Mouse (Mus musculus): ENCODE measurements at regions not wholly inside any gene's neighbourhood (a gene's known extent, or its start where the extent isn't known, plus 50 kb on each side); places are given as distances from the start of the nearest gene placed in this dataset.

DNA sequence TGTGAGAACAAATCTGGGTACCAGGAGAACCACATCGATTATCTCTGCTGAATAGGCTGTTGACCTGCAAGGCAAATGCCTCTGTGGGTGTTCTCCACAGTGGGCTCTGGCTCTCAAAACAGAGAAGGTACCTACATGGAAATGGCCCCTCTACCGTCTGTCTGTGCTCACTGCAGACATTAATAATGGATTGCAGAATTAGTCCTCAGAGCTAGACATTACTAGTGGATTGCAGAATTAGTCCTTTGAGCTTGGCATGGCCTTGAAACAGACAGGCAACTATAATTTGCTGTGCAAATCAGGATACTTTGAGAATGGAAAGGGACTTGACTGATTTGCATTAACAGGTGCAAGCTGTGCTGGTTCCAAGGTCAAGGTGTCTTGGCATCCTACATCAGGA, 77.3 kb upstream of the Gm26897 start:
- H3K9me3 ChIP-seq (ENCODE audit: control insufficient read depth, low read length) = no peaks in the 10 kb centered on the region
- H3K27me3 ChIP-seq (ENCODE audit: control insufficient read depth, insufficient read depth, low read length) = no peaks in the 10 kb centered on the region
- 69% methylated on average over 2 of the region's 2 CpGs for WGBS
- DNase-seq (ENCODE audit: low spot score) = no peak
- no peaks in the 10 kb centered on the region for H3K36me3 ChIP-seq (replicated peaks; ENCODE audit: control insufficient read depth, insufficient read depth)
- ATAC-seq (ENCODE audit: low FRiP score) = no peak
- H3K4me3 ChIP-seq (replicated peaks; ENCODE audit: low read length) = no peak overlapping the region
- H3K4me1 ChIP-seq (replicated peaks; ENCODE audit: control insufficient read depth, insufficient read depth, low read length) = peaks cover 33% of the 10 kb centered on the region
- H3K9ac ChIP-seq = no peak overlapping the region
- no peak overlapping the region for H3K4me2 ChIP-seq (replicated peaks)
- H3K27ac ChIP-seq = no peak overlapping the region

DNA sequence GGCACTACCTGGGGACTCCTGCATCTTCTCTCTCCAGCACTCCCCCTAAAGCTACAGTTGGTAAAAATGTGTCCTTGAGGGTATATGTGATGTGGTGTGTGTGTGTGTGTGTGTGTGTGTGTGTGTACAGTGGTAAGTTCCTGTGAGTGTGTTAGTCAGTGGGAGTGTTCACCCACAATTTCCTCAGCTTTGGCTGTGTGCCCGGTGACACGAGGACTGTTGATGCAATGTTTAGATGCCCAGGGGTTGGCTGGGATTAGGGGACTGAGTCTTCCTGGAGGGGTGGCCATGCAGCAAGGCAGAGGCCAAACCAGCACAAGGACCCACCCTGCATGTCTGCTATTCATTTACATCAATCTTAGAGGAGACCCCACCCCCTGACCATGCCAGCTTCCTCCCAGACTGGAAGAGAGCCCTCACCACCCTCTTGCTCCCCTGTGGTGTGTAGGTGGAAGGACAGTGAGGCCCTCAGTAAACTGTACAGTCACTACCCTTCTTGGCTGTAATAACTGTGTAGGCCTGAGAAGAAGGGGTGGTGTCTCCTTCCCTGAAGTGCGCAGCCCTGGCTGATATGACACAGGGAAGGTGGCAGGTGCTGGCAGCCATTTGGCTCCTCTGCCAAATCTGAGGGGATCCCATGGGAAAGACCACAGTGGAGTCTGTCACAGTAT, 75.8 kb upstream of the Gm26897 start:
- Histone ChIP-seq H3K4me1 (replicated peaks; ENCODE audit: control insufficient read depth, insufficient read depth, low read length) (peaks cover 39% of the 10 kb centered on the region), H3K9ac (no peak overlapping the region), H3K36me3 (replicated peaks; ENCODE audit: control insufficient read depth, insufficient read depth) (no peaks in the 10 kb centered on the region), H3K27ac (no peak overlapping the region), H3K4me2 (replicated peaks) (no peak overlapping the region), H3K9me3 (ENCODE audit: control insufficient read depth, low read length) (no peaks in the 10 kb centered on the region), H3K27me3 (ENCODE audit: control insufficient read depth, insufficient read depth, low read length) (no peaks in the 10 kb centered on the region), H3K4me3 (replicated peaks; ENCODE audit: low read length) (no peak overlapping the region)
- WGBS = 71% methylated on average over 3 of the region's 3 CpGs
- DNase-seq (ENCODE audit: low spot score) (no peak), ATAC-seq (ENCODE audit: low FRiP score) (no peak)

- Histone ChIP-seq H3K36me3 (replicated peaks; ENCODE audit: control insufficient read depth, insufficient read depth) (no peaks in the 10 kb centered on the region), H3K4me3 (replicated peaks; ENCODE audit: low read length) (no peak overlapping the region), H3K9me3 (ENCODE audit: control insufficient read depth, low read length) (no peaks in the 10 kb centered on the region), H3K4me1 (replicated peaks; ENCODE audit: control insufficient read depth, insufficient read depth, low read length) (peaks cover 39% of the 10 kb centered on the region), H3K27ac (no peak overlapping the region), H3K27me3 (ENCODE audit: control insufficient read depth, insufficient read depth, low read length) (no peaks in the 10 kb centered on the region), H3K9ac (no peak overlapping the region), H3K4me2 (replicated peaks) (no peak overlapping the region)
- 85% methylated on average over 3 of the region's 3 CpGs for WGBS
- DNase-seq (ENCODE audit: low spot score) = no peak
- ATAC-seq (ENCODE audit: low FRiP score) = no peak
Observed at GRCm38 (mm10) chr5:111659229-111659628, 74.5 kb upstream of the Gm26897 start.

GRCm38 (mm10) chr5:111660447-111660846, 73.3 kb upstream of the Gm26897 start:
- ATAC-seq (ENCODE audit: low FRiP score) = peak; percentile 78
- Histone ChIP-seq H3K4me3 (replicated peaks; ENCODE audit: low read length) (no peak overlapping the region), H3K27me3 (ENCODE audit: control insufficient read depth, insufficient read depth, low read length) (no peaks in the 10 kb centered on the region), H3K36me3 (replicated peaks; ENCODE audit: control insufficient read depth, insufficient read depth) (no peaks in the 10 kb centered on the region), H3K27ac (peak overlapping the region; percentile 89), H3K9ac (0 out of 2 replicates have a peak overlapping the region, but pooled peaks have one; percentile 29), H3K4me1 (replicated peaks; ENCODE audit: control insufficient read depth, insufficient read depth, low read length) (peaks cover 39% of the 10 kb centered on the region), H3K9me3 (ENCODE audit: control insufficient read depth, low read length) (no peaks in the 10 kb centered on the region), H3K4me2 (replicated peaks) (0 out of 2 replicates have a peak overlapping the region, but pooled peaks have one; percentile 15)
- WGBS = 15% methylated on average over 10 of the region's 10 CpGs
- DNase-seq (ENCODE audit: low spot score) = peak; percentile 86

- DNase-seq (ENCODE audit: low spot score) (no peak), ATAC-seq (ENCODE audit: low FRiP score) (peak; percentile 32; the same call in 1 of the 2 replicates)
- peak overlapping the region; percentile 89 for H3K27ac ChIP-seq
- H3K4me1 ChIP-seq (replicated peaks; ENCODE audit: control insufficient read depth, insufficient read depth, low read length) = peaks cover 42% of the 10 kb centered on the region
- no peaks in the 10 kb centered on the region for H3K9me3 ChIP-seq (ENCODE audit: control insufficient read depth, low read length)
- H3K4me2 ChIP-seq (replicated peaks) = no peak overlapping the region
- H3K36me3 ChIP-seq (replicated peaks; ENCODE audit: control insufficient read depth, insufficient read depth) = no peaks in the 10 kb centered on the region
- 27% methylated on average over 6 of the region's 6 CpGs for WGBS
- 0 out of 2 replicates have a peak overlapping the region, but pooled peaks have one; percentile 29 for H3K9ac ChIP-seq
- H3K4me3 ChIP-seq (replicated peaks; ENCODE audit: low read length) = no peak overlapping the region
- H3K27me3 ChIP-seq (ENCODE audit: control insufficient read depth, insufficient read depth, low read length) = no peaks in the 10 kb centered on the region
Observed at GRCm38 (mm10) chr5:111660968-111661367, 72.8 kb upstream of the Gm26897 start.

- peaks cover 43% of the 10 kb centered on the region for H3K4me1 ChIP-seq (replicated peaks; ENCODE audit: control insufficient read depth, insufficient read depth, low read length)
- DNase-seq (ENCODE audit: low spot score) (peak; percentile 68), ATAC-seq (ENCODE audit: low FRiP score) (peak; percentile 19; the same call in 1 of the 2 replicates)
- H3K27ac ChIP-seq = peak overlapping the region; percentile 89
- H3K36me3 ChIP-seq (replicated peaks; ENCODE audit: control insufficient read depth, insufficient read depth) = no peaks in the 10 kb centered on the region
- H3K9ac ChIP-seq = peak overlapping the region; percentile 21; the same call in 1 of the 2 replicates
- no peak overlapping the region for H3K4me2 ChIP-seq (replicated peaks)
- 34% methylated on average over 12 of the region's 12 CpGs for WGBS
- H3K4me3 ChIP-seq (replicated peaks; ENCODE audit: low read length) = no peak overlapping the region
- H3K9me3 ChIP-seq (ENCODE audit: control insufficient read depth, low read length) = no peaks in the 10 kb centered on the region
- no peaks in the 10 kb centered on the region for H3K27me3 ChIP-seq (ENCODE audit: control insufficient read depth, insufficient read depth, low read length)
Observed at GRCm38 (mm10) chr5:111661971-111662370, 71.8 kb upstream of the Gm26897 start.

GRCm38 (mm10) chr5:111663831-111664230, 69.9 kb upstream of the Gm26897 start:
- H3K9ac ChIP-seq = no peak overlapping the region
- peaks cover 37% of the 10 kb centered on the region for H3K4me1 ChIP-seq (replicated peaks; ENCODE audit: control insufficient read depth, insufficient read depth, low read length)
- H3K36me3 ChIP-seq (replicated peaks; ENCODE audit: control insufficient read depth, insufficient read depth) = no peaks in the 10 kb centered on the region
- 84% methylated on average over 7 of the region's 7 CpGs for WGBS
- DNase-seq (ENCODE audit: low spot score) = no peak
- no peak overlapping the region for H3K4me2 ChIP-seq (replicated peaks)
- ATAC-seq (ENCODE audit: low FRiP score) = no peak
- no peak overlapping the region for H3K27ac ChIP-seq
- H3K9me3 ChIP-seq (ENCODE audit: control insufficient read depth, low read length) = peaks cover 6% of the 10 kb centered on the region
- H3K4me3 ChIP-seq (replicated peaks; ENCODE audit: low read length) = no peak overlapping the region
- H3K27me3 ChIP-seq (ENCODE audit: control insufficient read depth, insufficient read depth, low read length) = no peaks in the 10 kb centered on the region

DNA sequence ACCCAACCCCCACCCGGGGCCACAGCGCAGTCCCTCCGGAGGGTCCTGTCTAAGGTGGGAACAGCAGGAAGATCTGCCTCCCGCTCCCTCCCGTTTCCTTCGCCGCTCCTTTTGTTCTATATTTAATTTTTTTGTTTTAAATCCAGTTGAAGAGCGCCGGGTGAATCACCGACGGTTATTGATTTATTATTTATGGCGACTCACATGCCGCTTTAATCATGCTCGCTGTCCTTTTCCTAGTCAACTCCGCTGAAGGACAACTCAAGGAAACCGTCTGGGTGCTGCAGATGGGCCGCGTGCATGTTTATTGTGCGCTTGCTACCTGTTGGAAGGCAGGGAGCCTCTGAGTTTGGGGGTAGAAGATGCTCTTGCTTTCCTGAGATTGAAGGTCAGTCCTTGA, 68.3 kb upstream of the Gm26897 start:
- no peak overlapping the region for H3K9ac ChIP-seq
- H3K4me3 ChIP-seq (replicated peaks; ENCODE audit: low read length) = no peak overlapping the region
- H3K9me3 ChIP-seq (ENCODE audit: control insufficient read depth, low read length) = peaks cover 9% of the 10 kb centered on the region
- peaks cover 24% of the 10 kb centered on the region for H3K4me1 ChIP-seq (replicated peaks; ENCODE audit: control insufficient read depth, insufficient read depth, low read length)
- DNase-seq (ENCODE audit: low spot score) (no peak), ATAC-seq (ENCODE audit: low FRiP score) (no peak)
- 67% methylated on average over 19 of the region's 19 CpGs for WGBS
- no peak overlapping the region for H3K27ac ChIP-seq
- H3K36me3 ChIP-seq (replicated peaks; ENCODE audit: control insufficient read depth, insufficient read depth) = no peaks in the 10 kb centered on the region
- no peaks in the 10 kb centered on the region for H3K27me3 ChIP-seq (ENCODE audit: control insufficient read depth, insufficient read depth, low read length)
- H3K4me2 ChIP-seq (replicated peaks) = no peak overlapping the region

DNA sequence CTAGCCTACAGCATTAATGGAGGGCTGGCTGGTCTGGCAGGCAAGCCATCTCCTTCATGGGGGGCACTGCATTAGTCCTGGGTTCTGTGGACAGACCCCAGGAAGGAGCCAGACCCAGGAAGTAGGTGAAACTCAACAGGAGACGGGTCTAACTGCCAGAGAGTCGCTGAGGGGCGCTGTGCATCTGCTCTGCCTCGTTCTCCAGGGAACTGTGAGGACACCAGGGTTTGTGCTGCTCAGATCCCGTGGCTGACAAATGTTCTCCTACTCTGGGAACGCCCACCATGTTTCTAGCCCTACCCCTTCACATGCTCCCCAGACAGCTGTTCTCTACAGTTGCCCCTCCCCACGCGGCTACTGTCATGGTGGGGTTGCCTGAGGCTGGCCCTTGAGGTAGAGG, 67.7 kb upstream of the Gm26897 start:
- DNase-seq (ENCODE audit: low spot score) (no peak), ATAC-seq (ENCODE audit: low FRiP score) (no peak)
- Histone ChIP-seq H3K4me1 (replicated peaks; ENCODE audit: control insufficient read depth, insufficient read depth, low read length) (peaks cover 18% of the 10 kb centered on the region), H3K4me2 (replicated peaks) (no peak overlapping the region), H3K9ac (no peak overlapping the region), H3K9me3 (ENCODE audit: control insufficient read depth, low read length) (peaks cover 9% of the 10 kb centered on the region), H3K27me3 (ENCODE audit: control insufficient read depth, insufficient read depth, low read length) (no peaks in the 10 kb centered on the region), H3K27ac (no peak overlapping the region), H3K36me3 (replicated peaks; ENCODE audit: control insufficient read depth, insufficient read depth) (no peaks in the 10 kb centered on the region), H3K4me3 (replicated peaks; ENCODE audit: low read length) (no peak overlapping the region)
- 65% methylated on average over 8 of the region's 8 CpGs for WGBS

Measured in hindbrain, embryonic 14.5 days (tissue).